Mouse (Mus musculus) frontal cortex, adult 2 months (tissue): ENCODE measurements at regions not wholly inside any gene's neighbourhood (a gene's known extent, or its start where the extent isn't known, plus 50 kb on each side); places are given as distances from the start of the nearest gene placed in this dataset.

Experiments used
- DNase-seq, 2 experiments: peaks; one replicate each; pipeline ENCODE4 v3.0.0; 2022; ENCODE audit warnings: low spot score in 1 of 2; ENCODE audit errors: extremely low spot score in 1 of 2

DNA sequence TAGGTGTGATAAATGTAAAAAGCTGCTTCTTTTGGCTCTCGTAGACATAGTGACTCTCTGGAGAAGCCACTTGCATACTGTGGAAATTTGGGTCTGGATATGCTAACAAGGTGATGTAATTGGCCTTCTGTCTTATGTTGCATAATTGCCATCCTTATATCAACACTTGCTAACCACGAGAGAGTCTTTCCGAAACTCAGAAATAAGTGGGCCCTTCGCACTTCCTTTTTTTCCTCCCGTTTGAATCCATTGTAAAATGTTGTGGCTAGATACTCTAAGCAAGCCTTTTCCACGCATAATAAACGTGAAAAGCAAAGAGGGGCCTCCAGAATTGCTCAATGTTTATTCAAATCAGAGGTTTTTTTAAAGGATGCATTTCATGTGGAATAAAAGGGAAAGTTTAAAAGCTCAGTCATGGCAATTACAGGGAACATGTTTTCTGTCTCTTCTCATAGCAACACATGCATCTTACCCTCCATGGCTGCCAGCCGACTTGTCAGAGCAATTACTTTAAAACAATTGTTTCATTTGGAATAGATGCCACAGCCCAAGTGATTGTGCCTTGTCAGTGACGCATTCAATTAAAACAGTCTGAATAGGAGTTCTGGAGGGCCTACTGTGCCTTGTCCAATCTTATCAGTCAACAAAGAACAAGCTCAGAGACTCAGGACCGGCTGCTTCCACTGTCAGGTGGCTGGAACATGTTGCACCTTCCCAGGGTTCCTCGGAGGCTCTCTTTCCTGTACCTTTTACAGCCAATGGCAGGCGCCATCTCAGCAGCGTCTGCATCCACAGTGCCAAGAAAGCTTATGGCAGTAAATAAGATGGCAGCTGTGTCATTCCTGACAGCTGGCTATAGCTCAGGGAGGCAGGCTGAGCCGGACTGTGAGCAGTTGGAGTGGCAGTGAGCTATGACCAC lies 680.7 kb downstream of the Stpg2 start:
- DNase-seq, result peak in 1 of 2 experiments; percentile 28

DNA sequence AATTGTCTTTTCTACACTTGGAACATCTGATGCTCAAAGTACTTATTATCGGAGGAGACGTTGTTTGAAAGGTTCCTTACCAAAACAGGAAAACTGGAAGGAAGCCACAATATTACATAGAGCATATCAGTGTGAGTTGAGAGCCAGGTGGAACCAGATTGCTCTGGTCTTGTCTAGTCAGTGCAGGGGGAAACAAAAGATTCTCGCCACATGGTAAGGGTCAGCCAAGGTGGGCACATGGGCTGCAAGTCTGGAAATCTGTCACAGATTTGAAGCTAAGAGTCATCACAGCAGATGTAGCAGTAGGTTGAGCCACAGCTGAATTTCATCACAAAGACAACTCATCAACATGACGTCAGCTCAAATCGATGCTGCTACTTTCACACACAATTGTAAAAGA lies 681.8 kb downstream of the Stpg2 start:
- no peak for DNase-seq

DNA sequence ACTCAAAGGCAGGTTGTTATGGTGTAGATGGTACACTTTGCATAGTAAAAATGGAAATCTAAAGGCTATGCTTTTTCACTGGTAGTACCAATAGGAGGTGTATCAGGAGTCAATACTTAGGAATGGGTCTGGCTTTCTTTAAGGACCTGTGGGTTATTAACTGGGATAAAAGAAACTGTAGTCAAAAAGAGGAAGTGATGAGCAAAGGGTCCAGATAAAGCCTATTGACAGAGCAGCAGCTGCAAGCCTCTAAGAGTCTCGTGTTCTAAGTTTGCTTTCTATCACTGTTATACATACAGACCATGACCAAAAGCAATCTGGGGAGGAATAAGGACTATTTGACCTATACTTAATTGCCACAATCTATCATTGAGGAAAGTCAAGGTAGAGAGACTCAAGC lies 683.0 kb downstream of the Stpg2 start:
- DNase-seq, result no peak

DNA sequence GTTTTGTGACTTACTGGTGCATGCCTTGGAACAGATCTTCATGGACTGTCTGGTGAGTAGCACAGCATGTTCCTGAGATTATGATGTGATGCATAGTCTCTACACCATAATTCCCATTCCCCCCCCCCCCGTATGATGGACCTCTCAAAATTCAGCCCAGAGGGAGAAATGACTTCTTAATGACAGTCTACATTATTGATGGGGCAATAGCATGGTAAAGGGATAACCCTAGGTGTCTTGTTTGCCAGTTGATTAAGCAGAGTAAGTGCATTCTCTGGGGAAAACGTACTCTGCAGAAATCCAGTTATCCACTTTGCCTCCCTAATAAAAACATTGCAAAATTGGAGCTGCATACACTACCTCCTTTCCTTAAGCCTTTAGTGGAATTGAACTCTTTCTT lies 684.7 kb downstream of the Stpg2 start:
- no peak for DNase-seq

DNA sequence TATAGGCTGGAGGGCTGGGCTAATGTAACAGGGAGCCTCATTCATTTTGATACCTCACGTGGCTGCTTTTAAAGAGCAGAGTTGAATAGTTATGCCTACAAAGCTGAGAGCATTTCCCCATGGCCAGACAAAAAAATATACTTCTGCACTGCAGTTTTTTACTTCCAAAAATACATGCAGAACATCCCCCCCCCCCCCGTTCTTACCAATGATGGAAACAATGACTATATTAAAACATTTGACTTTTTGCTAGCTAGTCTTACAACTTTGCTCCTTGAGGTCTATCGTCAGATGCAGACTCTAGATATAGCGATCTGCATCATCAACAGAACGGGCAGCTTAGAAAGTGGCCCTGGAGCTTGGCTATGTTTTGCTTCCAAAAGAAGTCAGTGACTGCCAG lies 692.4 kb downstream of the Stpg2 start:
- DNase-seq, result no peak

DNA sequence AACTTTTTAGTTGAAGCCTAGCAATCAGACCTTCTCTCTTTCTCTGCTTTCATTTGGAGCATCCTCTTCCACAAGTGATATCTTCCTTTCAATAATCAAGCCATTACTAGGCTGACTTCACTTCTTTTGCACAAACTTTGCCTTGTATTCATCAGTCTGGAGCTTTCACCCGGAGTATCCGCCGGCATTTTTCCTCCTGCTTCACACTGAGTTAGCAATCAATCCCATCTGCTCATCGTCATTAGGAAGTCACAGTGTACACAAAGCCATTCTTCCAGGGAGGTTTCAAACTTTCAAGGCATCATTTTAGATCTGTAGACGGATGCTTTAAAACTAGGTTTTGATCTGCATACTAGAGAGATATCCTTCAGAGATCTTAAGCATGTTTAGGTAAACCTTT lies 693.7 kb downstream of the Stpg2 start:
- no peak for DNase-seq

DNA sequence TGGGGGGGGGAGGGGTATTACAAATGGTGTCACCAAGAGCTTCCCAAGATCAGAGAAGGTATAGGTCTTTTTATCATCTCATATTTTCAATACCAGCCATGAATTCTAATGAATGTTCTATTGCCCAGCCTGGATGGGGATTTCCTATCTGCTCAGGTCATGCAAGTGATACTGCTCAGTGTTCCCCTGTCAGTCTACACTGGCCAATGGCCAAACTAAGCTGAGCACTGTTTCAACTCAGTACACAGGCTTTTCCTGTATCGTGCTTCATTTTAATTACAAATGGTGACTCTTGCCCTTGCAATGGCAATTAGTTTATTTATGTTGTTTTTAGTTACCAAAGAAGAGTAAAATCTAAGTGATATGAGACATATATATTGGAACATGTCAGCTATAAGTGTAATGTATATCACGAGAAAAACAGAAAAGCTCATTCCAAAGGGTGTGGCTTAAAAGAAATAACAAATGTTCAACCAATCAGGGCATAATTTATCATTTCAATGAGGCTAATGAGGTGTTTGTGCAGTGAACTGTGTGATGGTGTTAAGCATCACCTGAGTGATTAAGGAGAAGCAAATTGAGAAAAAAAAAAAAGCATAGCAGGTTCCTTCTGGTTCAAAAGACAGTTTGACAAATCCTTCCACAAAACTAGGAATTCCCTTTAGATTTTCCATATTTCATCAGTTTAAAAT lies 708.3 kb downstream of the Stpg2 start:
- DNase-seq, result no peak

DNA sequence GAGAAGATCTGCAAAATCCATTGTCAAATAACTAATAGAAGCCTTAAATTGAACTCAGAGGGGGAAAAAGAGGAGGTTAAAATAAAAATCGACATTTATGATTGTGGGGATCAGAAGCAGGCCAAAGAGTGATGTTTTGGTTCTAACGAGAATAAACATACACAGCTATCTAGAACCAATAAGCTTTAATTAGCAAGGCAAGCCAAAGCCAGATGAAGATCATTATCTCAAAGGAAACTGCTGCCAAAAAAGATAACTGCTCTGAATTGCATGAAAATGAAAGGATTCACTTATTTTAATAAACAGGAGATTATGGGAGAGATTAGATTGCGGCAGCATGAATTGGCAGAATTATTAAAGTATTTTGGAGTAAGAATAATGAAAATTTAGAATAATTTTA lies 716.8 kb downstream of the Stpg2 start:
- DNase-seq, result no peak

DNA sequence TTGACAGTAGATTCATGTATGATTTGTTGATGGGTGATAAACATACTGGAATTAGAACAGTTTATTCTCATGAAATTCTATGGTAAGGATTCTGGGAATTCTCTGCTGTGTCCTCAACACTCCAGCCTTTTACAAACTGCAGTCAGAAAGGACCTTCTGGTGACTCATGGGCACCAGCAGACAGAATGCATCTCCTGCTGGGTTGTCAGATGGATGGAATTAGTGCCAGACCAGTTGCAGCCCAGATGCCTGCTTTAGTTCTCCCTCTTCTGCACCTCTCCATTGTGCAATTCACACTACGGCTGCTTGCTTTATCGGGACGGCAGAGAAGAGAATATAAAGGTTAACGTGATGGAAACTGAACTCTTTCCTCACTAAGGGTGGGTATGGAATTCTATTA lies 727.5 kb downstream of the Stpg2 start:
- DNase-seq, result no peak

DNA sequence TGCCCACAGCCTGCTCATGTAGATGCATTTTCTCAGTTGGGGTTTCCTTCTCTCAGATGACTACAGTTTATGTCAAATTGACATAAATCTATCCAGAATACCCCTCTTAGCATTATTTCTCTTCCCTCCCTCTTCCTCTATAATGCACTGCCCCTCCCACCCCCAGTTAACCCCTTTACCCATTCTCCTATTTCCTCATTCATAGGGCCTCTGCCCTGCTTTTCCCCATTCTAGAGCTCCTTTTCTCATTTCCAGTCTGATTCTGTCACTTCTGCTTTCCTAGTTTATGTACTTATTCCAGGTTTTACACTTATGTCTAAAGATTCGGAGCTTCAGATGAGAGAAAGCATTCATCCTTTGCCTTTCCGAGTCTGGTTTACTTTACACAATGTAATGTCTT lies 740.7 kb downstream of the Stpg2 start:
- DNase-seq, result no peak

DNA sequence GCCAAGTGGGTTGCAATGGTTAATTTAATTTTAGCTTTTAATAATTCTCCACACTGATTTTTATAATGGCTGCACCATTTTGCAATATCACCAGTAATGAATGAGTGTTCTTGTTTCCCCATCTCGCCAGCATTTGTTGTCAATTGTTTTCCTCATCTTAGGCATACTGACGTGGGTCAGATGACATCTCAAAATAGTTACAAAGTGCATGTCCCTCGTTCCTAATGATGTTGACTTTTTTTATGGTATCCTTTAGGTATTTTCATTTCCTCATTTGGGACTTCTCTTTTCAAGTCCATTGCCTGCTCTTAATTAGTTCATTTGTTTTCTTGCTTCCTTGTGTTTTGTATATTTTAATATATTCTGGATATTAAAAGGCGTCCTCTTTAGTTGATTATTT lies 741.8 kb downstream of the Stpg2 start:
- DNase-seq, result no peak

DNA sequence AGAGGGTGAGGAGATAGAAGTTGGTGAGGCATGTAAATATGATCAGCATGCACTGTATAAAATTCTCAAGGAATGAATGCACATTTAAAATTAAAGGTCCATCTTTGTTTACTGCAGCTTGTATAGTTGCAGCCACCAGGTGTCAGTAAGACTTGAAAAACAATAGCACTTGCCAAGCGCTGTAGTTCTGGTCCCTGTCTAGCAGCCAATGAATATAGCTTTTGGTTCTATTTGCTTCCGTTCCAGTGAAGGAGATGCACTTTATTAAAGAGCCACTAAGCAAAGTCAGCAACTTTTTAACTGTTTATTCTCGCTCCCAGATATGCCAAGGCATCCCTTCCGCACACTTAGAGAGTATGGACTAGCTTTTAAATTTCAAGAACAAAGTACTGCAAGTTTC lies 743.6 kb downstream of the Stpg2 start:
- DNase-seq, result peak in 1 of 2 experiments; percentile 18

DNA sequence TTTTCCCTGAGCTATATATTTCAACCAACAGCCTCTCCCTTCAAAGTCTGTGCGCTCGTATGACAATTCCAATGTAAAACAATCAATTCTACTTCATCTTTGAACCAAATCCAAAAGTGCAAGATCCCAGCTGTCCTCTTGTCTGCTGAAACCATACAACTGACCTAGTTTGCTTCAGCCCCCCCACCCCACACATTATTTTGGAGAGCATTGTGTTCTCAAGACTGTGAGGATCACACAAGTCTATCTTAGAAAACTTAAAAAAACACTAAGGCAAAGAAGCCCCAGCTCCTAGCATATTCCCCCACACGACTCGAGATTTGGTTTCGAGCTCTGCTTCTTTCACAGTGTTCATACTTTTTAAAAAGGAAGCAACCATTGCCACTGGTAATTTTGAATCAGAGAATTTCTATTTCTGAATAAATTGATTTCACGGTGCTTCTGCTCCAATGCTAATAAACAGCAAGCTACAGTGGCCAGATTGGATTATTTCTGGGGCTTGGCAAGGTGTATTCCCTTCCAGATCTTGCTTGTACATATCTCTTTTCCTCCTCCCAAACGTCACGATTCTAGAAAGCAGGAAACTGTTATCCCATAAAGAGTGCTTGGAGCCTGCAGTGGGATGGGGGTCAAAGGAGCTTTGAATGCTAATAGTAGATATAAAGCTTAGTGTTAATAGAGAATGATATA lies 744.7 kb downstream of the Stpg2 start:
- no peak for DNase-seq

DNA sequence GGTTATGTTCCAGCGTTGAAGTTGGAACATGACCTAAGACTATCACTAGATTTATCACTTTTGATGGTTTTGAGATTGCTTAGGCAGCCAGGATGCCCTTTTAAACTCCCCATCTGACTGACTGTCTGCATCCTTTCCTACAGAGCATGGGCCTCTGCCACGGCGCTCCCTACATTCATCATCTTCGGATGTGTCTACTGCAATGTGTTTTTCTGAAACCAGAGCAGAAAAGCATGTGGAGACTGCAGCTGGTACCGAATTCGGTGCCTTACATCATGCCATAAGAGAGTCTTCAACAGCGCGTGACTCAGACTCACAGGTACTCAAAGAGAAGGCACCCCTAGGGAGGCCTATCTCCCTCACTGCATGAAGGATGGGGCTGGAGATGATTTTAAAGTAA lies 746.0 kb downstream of the Stpg2 start:
- DNase-seq, result no peak

DNA sequence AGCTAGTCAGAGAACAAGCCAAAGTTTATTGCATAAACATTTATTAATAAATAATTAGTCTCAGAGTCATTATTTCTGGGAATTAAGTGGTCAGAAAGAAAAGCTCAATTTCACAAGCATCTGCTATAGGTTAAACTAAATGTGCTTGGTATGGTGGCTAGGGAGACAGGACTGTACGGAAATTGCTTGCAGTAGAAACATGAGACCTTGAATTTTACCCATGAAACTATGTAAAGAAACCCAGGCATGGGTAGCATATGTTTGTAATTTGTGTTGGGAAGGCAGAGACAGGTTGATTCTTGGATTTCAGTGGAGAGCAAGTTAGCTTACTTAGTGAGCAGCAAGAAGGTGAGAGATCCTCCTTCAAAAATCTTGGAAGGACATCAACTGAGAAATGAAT lies 772.7 kb downstream of the Stpg2 start:
- no peak for DNase-seq

DNA sequence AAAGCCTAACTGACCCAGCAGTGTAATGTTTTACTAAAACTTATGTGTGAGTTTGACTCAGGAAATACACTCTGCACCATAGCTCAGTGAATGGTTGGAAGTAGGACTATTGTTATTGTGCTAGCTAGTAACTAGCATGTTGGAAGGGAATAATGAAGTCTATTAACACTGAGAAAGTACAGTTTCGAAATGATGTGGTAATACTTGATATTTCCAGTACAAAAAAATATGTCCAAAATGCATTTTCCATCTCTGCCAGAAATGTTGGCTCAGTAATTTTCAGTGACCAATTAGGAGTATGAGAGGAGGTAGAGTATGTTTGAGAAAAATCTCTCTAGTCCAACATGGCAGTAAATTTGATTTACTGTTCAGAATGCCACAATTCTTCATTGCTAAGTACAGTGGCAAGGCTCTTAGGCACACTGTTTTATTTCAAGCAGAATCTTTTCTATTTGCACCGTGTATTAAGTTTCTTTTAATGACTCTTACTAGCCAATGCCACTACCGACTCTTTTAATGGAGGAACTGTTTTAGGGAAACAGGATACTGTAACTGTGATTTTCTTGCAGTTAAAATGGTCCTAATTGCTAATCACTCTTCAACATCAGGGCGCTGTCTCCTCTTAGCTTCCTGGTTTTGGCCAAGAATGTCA lies 780.5 kb downstream of the Stpg2 start:
- DNase-seq, result no peak

DNA sequence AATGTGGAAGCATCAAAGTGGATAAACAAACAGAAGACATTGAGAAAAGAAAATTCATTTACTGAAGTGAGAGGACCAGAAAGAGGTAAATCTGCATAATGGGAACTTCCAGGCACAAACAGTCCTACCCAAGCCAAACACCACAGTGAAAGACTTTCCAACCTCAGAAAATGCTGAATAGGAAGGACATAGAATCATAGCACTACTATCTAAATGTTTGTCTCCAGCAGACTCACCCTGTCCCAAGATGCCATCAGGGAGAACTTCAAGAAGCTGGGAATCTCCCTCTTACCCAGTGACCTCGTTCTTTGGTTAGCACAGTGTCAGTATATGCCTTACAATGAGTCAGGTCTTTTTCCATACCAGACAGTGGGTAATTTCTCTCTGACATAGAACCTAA lies 783.4 kb downstream of the Stpg2 start:
- no peak for DNase-seq

DNA sequence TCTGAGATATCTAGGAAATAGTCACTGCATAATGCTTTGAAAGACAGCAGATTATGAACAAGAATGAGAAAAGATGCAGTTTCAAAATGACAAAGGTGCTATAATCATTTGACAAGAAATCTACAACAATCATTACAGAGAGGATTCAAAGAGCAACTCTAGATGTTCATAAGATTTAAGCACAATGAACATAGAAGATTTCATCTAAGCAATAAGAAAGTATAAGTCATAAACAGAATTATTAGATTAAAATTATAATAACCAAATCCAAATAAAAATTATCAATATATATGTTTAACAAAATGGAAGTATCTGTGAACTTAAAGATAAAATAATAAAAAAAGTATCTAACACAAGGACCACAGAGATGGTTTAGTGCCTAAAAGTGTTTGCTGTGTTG lies 783.9 kb downstream of the Stpg2 start:
- DNase-seq, result no peak

DNA sequence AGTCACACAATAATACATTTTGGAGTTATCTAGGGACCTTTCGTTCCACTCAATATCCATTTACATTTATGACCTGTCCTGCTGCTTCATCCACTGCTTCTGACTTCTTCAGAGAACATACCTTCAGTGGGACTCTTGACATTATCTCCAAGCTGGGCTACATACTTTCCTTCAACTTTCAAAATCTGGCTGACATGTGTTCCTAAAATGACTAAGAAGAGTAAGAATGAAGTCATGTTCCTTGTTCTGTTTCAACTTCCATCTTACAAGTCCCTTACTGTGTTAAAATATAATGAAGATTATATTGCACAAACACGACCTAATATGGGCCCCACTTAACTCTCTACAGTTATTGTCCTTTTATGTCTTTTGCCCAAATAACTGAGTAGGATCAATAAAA lies 807.0 kb downstream of the Stpg2 start:
- no peak for DNase-seq

DNA sequence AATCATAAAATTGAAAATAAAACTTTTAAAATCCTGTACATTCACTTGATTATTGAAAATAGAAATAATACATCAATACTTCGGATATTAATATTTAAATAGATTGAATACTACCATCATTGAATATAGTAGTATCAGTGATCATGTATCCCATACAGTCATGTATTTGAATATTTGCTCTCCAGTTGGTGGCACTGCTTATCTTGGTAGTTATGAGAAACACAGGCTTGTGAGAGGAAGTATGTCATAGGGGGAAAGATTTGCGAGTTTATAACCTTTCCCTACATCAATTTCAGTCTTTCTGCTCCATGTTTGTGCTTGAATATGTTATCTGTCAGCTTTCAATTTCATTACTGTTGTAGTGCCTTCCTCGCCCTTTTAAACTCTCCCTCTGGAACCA lies 828.6 kb downstream of the Stpg2 start:
- DNase-seq, result no peak

DNA sequence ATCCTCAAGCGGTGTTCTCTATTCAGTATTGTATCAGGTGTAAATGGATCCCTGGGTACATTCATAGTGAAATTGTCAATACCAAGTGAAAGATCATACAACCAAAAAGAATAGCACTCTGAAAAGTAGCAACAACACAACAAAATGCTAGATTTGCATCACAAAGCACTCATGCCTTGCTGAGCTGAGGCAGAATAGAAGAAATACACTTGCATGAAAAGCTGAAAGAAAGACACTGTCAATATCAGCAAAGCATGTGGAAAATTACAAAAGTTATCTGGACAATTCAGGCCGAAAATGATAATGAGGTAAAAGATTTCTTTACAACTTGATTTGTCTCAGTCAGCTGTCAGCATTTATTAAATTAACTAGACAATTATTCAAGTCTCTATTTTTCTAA lies 829.6 kb downstream of the Stpg2 start:
- DNase-seq, result no peak
